Mouse (Mus musculus) embryonic facial prominence, embryonic 13.5 days (tissue): Measurements from ENCODE around the gene Lrch3. TPM values are rescaled to one million over a fixed set of nuclear protein-coding genes. Genes with fewer than 3 reads are reported as not detected.
A peak's percentile ranks its signal among the peaks of the same experiment; 100 is the strongest.

Source experiments
- ATAC-seq: fragments of 200-750 bp; cut with Nextera tagmentation; 2 replicates; pipeline ENCODE4 v1.8.0; 2017; ENCODE audit warnings: low read depth; ENCODE audit not compliant: insufficient number of reproducible peaks, insufficient read depth, low FRiP score, low TSS enrichment
- H3K27ac ChIP-seq: fragments of 300-500 bp; sonication (generic); 2 replicates; pipeline ENCODE4 v1.5.1; 2015; ENCODE audit warnings: moderate library complexity, mild to moderate bottlenecking, inconsistent platforms
- H3K27me3 ChIP-seq: fragments of 300-500 bp; sonication (generic); 2 replicates; pipeline ENCODE4 v1.6.1; 2015; ENCODE audit warnings: mild to moderate bottlenecking, inconsistent platforms
- H3K36me3 ChIP-seq: fragments of 300-500 bp; sonication (generic); 2 replicates; pipeline ENCODE4 v1.6.1; 2015; ENCODE audit warnings: mild to moderate bottlenecking, inconsistent platforms
- H3K4me1 ChIP-seq: fragments of 300-500 bp; sonication (generic); 2 replicates; pipeline ENCODE4 v1.6.1; 2015; ENCODE audit warnings: inconsistent platforms
- H3K4me2 ChIP-seq: fragments of 300-500 bp; sonication (generic); 2 replicates; pipeline ENCODE4 v1.6.1; 2015; ENCODE audit warnings: moderate library complexity, mild to moderate bottlenecking, inconsistent platforms
- H3K4me3 ChIP-seq: fragments of 300-500 bp; sonication (generic); 2 replicates; pipeline ENCODE4 v1.5.1; 2015; ENCODE audit warnings: mild to moderate bottlenecking, inconsistent platforms
- H3K9ac ChIP-seq: fragments of 300-500 bp; sonication (generic); 2 replicates; pipeline ENCODE4 v1.6.1; 2015; ENCODE audit warnings: mild to moderate bottlenecking, inconsistent platforms
- H3K9me3 ChIP-seq: fragments of 300-500 bp; sonication (generic); 2 replicates; pipeline ENCODE4 v1.6.1; 2016; ENCODE audit warnings: inconsistent platforms
- WGBS: fragments of 180-500 bp; shearing (Covaris S2); methylation state at CpG from one replicate; pipeline ENCODE4 v1.1.7; 2015; ENCODE audit warnings: mixed read lengths; 5-methylcytosine and 5-hydroxymethylcytosine counted together
- polyA plus RNA-seq: library from polyadenylated mRNA; unstranded; fragments of >200 nt; fragmentation: Nextera tagmentation; extraction: Ambion mirVana; gene quantifications from 2 replicates; pipeline ENCODE4 v1.2.1, GENCODE M21; 2015

Lrch3 gene
- polyA plus RNA-seq, 1 experiment from 2014 or later = 34.1 TPM

DNA sequence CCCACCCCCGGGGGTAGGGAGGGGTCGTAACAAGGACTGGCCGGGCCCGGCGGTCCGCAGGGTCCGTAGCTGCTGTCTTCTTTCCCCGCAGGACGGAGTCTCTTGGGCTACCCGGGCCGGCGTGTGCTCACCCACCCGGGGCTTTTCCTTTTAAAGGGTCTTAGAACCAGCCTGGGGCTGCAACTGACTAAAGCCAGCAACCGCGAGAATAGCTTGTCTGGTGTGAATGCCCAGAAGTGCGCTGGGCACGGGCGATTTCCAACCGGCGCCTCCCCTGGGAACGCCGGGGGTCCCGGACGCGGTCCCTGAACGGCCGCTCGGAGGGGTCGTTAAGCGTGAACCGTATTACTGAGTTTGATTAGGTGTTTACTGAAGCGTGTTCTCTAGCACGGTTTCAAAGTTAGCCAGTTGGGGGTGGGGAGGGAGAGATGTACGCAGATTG is 35.7 kb upstream of the Lrch3 start:
- Histone ChIP-seq H3K36me3 (0 out of 2 replicates have a peak, but pooled peaks cover 6% of the 10 kb centered on the region), H3K4me1 (peaks cover 14% of the 10 kb centered on the region), H3K9me3 (no peaks in the 10 kb centered on the region), H3K27ac (peak overlapping the region; percentile 87; the same call in 1 of the 2 replicates), H3K9ac (peak overlapping the region; percentile 93), H3K4me2 (peak overlapping the region; percentile 78), H3K4me3 (peak overlapping the region; percentile 81), H3K27me3 (no peaks in the 10 kb centered on the region)
- peak; percentile 45; the same call in 1 of the 2 replicates for ATAC-seq
- WGBS = 1% methylated on average over 33 of the region's 34 CpGs

DNA sequence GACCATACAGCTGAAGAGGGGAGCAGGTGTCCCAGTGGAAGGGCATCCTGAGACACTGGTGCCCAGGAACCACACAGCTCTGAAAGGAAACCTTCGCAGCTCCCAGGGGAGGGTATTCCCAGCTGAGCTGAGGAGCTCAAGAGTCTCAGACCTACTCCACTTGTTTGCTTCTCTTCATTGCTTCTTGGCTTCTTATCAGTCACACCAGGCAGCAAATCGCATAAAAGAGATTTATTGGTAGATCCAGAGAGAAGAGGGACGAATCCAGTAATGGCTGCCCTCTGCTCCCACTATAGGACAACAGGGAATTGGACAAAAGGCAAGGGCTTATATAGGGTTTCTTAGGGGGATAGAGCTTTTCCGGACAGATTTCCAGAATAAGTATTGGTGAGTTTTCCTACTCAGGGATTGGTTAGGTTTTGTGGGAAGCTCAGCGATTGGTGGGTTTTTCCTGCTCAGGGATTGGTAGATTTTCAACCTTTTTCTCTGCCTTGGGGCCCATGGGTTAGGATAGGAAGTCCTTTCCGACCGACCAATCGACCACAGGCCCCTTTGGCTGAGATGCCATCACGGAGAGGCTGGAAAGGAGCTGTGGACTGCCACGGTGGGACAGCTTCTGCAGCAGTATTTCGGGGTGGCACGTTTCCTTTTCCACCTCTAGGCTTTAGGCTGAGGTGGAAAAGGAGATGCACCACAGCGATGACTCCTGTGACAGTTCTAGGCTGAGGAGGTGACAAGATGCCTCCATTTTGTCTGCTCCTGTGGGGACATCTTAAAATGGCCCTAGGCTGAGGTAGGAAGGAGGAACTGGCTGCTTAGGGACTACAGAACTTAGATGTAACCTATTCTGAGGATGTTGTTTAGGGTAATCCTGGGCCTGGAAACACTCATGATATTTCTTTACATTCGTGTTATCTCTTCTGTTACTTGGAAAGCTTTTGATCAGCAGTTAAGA is 34.7 kb upstream of the Lrch3 start:
- no peaks in the 10 kb centered on the region for H3K9me3 ChIP-seq
- WGBS = 88% methylated on average over 14 of the region's 14 CpGs

DNA sequence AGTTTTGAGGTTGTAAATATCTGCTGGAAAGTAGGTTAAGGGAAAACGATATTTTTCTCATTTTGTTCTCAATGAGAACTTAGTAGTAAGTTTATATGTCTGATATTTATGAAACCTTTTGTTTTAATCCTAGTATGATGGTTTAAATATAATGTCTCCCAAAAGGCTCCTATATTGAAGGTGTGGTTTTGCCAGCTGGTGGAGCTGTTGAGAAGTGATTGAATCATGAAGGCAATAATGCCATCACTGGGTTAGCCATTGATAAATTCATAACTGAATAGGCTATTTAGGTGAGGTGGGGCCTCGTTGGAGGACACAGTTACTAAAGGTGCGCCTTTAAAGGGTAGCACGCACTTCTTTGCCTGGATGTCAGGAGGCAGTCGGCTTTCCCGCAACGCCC is 32.4 kb upstream of the Lrch3 start:
- ATAC-seq = no peak
- Histone ChIP-seq H3K9me3 (no peaks in the 10 kb centered on the region), H3K27me3 (no peaks in the 10 kb centered on the region), H3K27ac (no peak overlapping the region), H3K4me2 (no peak overlapping the region), H3K4me3 (no peak overlapping the region), H3K9ac (no peak overlapping the region), H3K36me3 (peaks cover 15% of the 10 kb centered on the region; the same call in 1 of the 2 replicates), H3K4me1 (peaks cover 11% of the 10 kb centered on the region)
- WGBS = 89% methylated on average over 7 of the region's 7 CpGs

More for the DNA sequence above, 34.7 kb upstream of the Lrch3 start:
- no peak for ATAC-seq
- Histone ChIP-seq H3K4me2 (peak overlapping the region; percentile 78), H3K4me3 (peak overlapping the region; percentile 81), H3K9ac (peak overlapping the region; percentile 93; the same call in 1 of the 2 replicates), H3K4me1 (peaks cover 14% of the 10 kb centered on the region), H3K27ac (no peak overlapping the region), H3K36me3 (0 out of 2 replicates have a peak, but pooled peaks cover 6% of the 10 kb centered on the region), H3K27me3 (no peaks in the 10 kb centered on the region)

DNA sequence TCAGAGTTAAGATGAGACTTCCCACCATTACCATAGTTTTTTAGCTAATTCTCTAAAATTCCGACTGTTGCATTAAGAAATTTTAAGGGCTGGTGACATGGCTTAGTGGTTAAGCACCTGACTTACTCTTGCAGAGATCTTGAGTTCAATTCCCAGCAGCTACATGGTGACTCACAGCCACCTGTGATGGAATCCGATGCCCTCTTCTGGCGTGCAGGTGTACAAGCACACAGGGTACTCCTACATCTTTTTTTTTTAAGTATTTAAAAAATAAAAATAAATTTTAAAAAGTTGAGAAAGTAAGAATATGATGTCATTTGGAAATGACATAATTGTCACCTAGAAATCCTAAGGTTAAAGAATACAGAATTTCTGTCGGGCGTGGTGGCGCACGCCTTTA is 25.9 kb upstream of the Lrch3 start:
- H3K36me3 ChIP-seq = peaks cover 55% of the 10 kb centered on the region

DNA sequence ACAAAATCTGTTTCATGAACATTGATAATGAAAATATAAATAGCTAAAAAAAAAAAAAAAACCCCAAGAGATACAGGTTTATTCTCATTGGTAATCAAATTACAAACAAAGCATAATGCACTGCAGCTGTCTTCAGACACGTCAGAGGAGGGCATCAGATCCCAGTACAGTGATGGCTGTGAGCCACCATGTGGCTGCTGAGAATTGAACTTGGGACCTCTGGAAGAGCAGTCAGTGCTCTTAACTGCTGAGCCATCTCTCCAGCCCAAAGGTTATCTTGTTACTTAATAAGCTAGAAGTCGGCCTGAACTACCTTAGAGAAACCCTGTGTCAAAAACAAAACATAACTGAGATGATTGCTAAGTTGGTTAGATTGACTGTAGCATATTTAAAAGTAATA is 24.0 kb upstream of the Lrch3 start:
- no peak overlapping the region for H3K4me3 ChIP-seq
- H3K27ac ChIP-seq = no peak overlapping the region
- H3K4me1 ChIP-seq = no peaks in the 10 kb centered on the region
- no peak overlapping the region for H3K4me2 ChIP-seq
- H3K9ac ChIP-seq = no peak overlapping the region
- no peaks in the 10 kb centered on the region for H3K27me3 ChIP-seq
- 44% methylated on average over 2 of the region's 2 CpGs for WGBS
- H3K9me3 ChIP-seq = no peaks in the 10 kb centered on the region
- H3K36me3 ChIP-seq = peaks cover 70% of the 10 kb centered on the region
- no peak for ATAC-seq

More for the DNA sequence above, 25.9 kb upstream of the Lrch3 start:
- no peaks in the 10 kb centered on the region for H3K27me3 ChIP-seq
- ATAC-seq = no peak
- 85% methylated on average over 7 of the region's 7 CpGs for WGBS
- H3K4me2 ChIP-seq = no peak overlapping the region
- H3K4me3 ChIP-seq = no peak overlapping the region
- no peak overlapping the region for H3K9ac ChIP-seq
- H3K4me1 ChIP-seq = no peaks in the 10 kb centered on the region
- no peaks in the 10 kb centered on the region for H3K9me3 ChIP-seq
- no peak overlapping the region for H3K27ac ChIP-seq

DNA sequence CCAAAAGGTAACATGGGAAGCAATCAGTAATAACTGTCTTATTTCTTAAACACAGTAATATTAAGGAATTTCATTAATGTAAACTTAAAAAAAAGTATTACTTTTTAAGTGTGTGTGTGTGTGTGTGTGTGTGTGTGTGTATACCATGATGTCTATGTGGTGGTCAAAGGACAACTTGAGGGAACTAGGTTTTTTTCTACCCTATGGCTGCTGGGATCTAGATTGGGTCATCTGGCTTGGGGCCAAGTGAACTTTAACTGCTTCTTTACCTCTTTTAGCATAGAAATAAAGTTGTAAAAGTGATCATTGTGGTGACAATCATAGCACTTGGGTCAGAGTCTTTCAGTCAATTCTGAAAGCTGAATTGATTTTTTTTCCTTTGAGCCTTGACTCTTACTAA is 17.8 kb upstream of the Lrch3 start:
- no peak overlapping the region for H3K4me3 ChIP-seq
- peaks cover 73% of the 10 kb centered on the region for H3K36me3 ChIP-seq
- no peak overlapping the region for H3K27ac ChIP-seq
- H3K9ac ChIP-seq = no peak overlapping the region
- no peaks in the 10 kb centered on the region for H3K9me3 ChIP-seq
- no peaks in the 10 kb centered on the region for H3K4me1 ChIP-seq
- no peaks in the 10 kb centered on the region for H3K27me3 ChIP-seq
- no peak for ATAC-seq
- no peak overlapping the region for H3K4me2 ChIP-seq

DNA sequence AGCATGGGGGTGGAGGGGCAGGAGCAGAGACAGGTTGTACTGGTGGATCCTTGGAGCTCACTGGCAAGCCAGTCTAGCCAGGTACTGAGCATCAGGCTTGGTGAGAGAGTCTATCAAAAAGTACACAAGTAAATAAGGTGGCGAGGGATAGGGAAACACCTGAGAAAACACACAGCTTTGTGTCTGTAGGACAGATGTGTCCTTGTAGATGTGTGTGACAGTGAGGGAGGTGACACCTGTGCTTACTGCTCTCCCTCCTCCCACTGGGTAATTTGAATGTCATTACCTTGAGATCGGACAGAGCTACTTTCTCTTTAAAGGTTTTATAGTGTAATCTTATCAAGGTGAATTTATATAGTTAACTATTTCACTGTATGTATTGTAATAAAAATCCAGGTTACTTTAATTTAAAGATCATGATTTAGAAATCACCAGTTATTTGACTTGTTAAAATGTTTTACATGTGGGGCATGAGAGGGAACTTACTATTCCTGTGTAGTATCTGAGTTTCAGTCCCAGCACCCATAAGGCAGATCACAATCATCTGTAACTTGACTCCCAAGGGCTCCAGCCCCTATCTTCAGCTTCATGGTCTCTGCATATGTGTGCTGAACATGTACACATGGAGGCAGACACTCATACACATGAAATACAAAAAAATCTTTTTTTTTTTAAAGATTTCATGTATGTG is 12.4 kb upstream of the Lrch3 start:
- no peak overlapping the region for H3K27ac ChIP-seq
- no peak for ATAC-seq
- 87% methylated on average over 2 of the region's 2 CpGs for WGBS

DNA sequence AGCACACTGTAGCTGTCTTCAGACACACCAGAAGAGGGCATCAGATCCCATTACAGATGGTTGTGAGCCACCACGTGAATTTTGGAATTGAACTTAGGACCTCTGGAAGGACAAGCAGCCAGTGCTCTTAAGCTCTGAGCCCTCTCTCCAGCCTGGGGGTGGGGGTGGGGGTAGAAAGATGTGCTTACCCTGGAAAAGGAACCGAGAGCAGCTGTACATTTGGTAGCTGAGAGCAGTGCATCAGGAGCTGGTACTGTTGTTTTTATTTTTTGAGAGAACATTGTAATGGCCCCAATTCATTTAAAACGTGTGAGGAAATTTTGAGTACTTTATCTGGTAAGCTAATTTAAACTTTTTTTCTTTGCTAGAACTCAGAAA is 11.9 kb upstream of the Lrch3 start:
- Histone ChIP-seq H3K4me3 (no peak overlapping the region), H3K36me3 (peaks cover 58% of the 10 kb centered on the region), H3K9ac (no peak overlapping the region), H3K27ac (no peak overlapping the region), H3K27me3 (no peaks in the 10 kb centered on the region), H3K4me1 (no peaks in the 10 kb centered on the region), H3K9me3 (no peaks in the 10 kb centered on the region), H3K4me2 (no peak overlapping the region)
- whole genome bisulfite sequencing = 63% methylated on average over 3 of the region's 3 CpGs
- ATAC-seq = no peak

More for the DNA sequence above, 12.4 kb upstream of the Lrch3 start:
- Histone ChIP-seq H3K36me3 (peaks cover 55% of the 10 kb centered on the region), H3K9ac (no peak overlapping the region), H3K4me1 (no peaks in the 10 kb centered on the region), H3K4me2 (no peak overlapping the region), H3K27me3 (no peaks in the 10 kb centered on the region), H3K9me3 (no peaks in the 10 kb centered on the region), H3K4me3 (no peak overlapping the region)

DNA sequence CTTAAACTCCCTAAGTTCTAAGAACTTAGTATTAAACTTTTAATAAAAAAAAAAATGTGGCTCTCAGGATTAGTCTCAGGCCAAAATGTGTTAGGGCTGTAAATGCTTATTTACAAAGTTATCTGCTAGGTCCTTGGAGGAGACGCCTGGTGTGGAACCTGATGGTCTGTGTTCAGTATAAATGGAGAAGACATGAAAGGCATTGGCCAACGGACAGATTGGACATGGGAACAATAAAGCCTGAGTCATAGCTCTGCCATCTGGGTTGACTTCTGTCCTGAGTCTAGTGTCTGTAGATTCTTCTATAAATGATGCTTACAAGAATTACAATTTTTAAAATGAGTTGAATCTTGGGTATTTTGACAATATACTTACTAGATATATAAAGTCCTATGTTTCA is 7.7 kb upstream of the Lrch3 start:
- H3K4me2 ChIP-seq = no peak overlapping the region
- no peak overlapping the region for H3K9ac ChIP-seq
- no peak overlapping the region for H3K4me3 ChIP-seq
- no peak for ATAC-seq
- peaks cover 31% of the 10 kb centered on the region for H3K36me3 ChIP-seq
- H3K27ac ChIP-seq = no peak overlapping the region
- no peaks in the 10 kb centered on the region for H3K4me1 ChIP-seq
- no peaks in the 10 kb centered on the region for H3K9me3 ChIP-seq
- WGBS = 87% methylated on average over 2 of the region's 2 CpGs
- no peaks in the 10 kb centered on the region for H3K27me3 ChIP-seq

DNA sequence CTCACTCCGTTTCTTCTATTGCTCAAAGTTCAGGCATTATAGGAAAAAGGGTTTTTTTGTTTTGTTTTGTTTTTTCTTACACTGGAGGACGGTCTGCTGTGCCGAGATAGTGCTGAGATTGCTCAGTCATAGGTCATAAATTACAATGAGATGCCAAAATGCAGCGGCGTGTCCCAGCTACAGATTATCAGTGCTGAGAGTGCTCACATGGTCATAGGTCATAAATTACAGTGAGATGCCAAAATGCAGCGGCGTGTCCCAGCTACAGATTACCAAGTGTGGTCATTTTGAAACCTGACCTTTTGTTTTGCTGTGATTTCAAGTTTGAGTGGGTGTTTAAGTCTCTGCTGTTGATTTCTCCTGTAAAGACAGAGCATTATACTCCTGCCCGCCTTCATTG is 7.2 kb upstream of the Lrch3 start:
- peaks cover 29% of the 10 kb centered on the region for H3K36me3 ChIP-seq
- H3K4me2 ChIP-seq = no peak overlapping the region
- H3K4me1 ChIP-seq = no peaks in the 10 kb centered on the region
- H3K27me3 ChIP-seq = no peaks in the 10 kb centered on the region
- H3K4me3 ChIP-seq = no peak overlapping the region
- no peaks in the 10 kb centered on the region for H3K9me3 ChIP-seq
- H3K9ac ChIP-seq = no peak overlapping the region
- no peak overlapping the region for H3K27ac ChIP-seq
- ATAC-seq = no peak
- 86% methylated on average over 8 of the region's 8 CpGs for WGBS

DNA sequence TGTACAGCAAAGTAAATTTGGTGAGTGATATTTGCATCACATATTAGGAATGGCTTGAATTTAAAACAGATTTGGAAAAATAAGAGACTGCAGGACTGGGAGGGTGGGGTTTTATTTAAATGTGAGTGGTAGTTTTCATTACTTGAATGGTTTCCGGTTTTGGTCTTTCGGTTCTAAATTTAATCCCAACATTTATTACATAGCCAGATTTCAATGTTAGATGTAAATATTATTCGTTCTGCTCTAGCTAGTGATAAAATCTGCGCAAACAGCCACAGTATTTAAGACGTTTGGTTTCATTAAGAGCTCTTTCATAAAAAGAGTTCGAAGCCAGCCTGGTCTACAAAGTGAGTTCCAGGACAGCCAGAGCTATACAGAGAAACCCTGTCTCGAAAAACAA is 688 bp upstream of the Lrch3 start:
- no peak for ATAC-seq
- Histone ChIP-seq H3K9me3 (no peaks in the 10 kb centered on the region), H3K27me3 (no peaks in the 10 kb centered on the region), H3K27ac (0 out of 2 replicates have a peak overlapping the region, but pooled peaks have one; percentile 88), H3K4me1 (peaks cover 6% of the 10 kb centered on the region), H3K36me3 (0 out of 2 replicates have a peak, but pooled peaks cover 3% of the 10 kb centered on the region), H3K4me2 (peak overlapping the region; percentile 69), H3K9ac (no peak overlapping the region), H3K4me3 (peak overlapping the region; percentile 92)
- 56% methylated on average over 7 of the region's 7 CpGs for WGBS
